Mouse (Mus musculus) neutrophil, adult 5-6 weeks (primary cell): ENCODE measurements around the gene Gck. TPM values are rescaled to one million over a fixed set of nuclear protein-coding genes. Genes with fewer than 3 reads are reported as not detected.
A peak's percentile ranks its signal among the peaks of the same experiment; 100 is the strongest.

Source experiments
- ATAC-seq: fragments of 151-379, 151-347 bp; 2 replicates; pipeline ENCODE4 v1.8.0; 2017; ENCODE audit warnings: mild to moderate bottlenecking, moderate TSS enrichment; ENCODE audit not compliant: insufficient number of reproducible peaks, poor library complexity, low FRiP score, severe bottlenecking; ENCODE audit errors: extremely low read depth
- total RNA-seq: library from RNA; stranded (forward); fragments of 200-1000 nt; gene quantifications from 2 replicates; pipeline ENCODE4 v1.2.3, GENCODE M21; 2017

Gene Gck
- 0.35 TPM in 1 of 2 replicates, not detected in the other for total RNA-seq

DNA sequence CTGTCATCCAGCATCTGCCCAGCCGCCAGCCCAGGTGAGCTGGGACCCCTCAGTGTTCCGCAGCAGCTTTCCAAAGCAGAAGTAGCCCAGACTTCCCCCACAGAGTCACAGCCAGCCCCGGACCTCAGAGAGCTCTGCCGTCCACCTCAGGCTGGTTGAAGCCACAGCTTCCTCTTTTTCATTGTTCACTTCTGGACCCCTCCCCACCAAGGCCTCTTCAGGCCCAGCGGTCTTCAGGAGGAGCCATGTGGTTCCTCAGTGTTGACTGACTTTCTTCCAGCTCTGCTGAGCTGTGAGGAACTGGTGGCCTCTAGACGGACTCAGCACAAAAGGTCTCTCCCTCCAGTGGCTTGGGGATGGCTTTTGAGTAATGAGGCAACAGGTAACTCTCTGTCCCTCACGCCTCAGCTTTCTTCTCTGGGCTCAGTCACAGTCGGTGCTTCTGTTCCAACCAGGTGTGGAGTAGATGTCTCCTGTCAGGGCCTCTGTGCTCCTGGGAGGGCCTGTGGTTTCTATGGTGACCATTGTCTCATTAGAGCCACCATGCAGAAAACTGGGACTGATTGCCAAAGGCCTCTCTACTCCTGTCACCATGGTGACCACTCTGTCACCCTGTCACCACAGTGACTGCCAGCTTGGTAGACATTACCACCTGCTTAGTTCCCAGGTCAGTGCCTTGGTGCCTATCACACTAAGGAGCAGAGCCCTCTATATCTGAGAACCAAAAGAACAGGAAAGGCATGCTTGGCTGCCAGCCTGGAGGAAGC, at the start of gene Gck:
Gene Gck (minus strand): TSS at position 496 of the 767 bp plus-strand sequence.
- ATAC-seq: peak; percentile 84

DNA sequence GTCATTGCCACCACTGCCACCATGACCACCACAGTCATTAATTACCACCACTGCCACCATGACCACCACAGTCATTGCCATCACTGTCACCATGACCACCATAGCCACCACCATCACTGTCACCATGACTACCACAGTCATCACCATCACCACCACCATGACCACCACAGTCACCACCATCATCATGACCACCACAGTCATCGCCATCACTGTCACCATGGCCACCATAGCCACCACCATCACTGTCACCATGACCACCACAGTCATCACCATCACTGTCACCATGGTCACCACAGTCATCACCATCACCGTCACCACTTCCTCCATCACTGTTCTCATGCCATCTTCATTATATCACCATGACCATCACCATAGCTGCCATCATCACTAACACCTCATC, 48.6 kb upstream of the Gck start:
- no peak for ATAC-seq

DNA sequence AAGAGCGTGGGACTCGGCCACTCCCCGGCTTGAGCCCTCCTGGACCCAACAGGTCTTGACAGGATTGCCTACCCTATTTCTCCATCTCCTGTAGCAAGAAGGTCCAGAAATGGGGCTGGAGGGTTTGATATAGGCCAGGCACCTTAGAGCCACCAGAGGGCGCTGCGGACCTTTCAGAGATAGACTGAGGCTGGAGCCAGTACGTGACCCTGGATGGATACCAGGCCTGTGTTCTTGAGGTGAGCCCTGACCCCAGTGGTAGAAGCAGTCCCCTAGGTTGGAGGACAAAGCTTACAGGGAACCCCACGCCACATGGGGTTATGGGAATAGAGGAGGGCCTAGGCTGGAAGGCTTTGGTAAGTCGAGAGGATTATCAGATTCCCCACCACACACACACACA, 46.1 kb upstream of the Gck start:
- peak; percentile 68 for ATAC-seq

DNA sequence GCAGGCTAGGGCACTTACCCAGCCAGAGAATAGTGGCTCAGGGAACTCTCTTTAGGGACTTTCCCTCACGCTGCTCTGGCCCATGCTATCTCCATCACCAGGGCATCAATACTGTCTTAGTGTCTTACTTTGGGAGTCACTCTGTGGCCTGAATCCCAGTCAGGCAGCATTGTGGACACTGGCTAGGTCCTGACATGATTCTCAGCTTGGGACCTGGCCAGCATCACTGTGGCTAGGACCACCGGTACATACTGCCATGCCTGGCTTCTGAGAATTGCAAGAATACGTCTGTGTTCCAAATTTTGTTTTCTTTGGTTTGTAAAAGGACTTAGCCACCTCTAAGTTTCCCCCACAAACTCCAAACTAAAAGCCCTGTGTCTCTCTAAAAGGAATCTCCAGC, 45.0 kb upstream of the Gck start:
- no peak for ATAC-seq

DNA sequence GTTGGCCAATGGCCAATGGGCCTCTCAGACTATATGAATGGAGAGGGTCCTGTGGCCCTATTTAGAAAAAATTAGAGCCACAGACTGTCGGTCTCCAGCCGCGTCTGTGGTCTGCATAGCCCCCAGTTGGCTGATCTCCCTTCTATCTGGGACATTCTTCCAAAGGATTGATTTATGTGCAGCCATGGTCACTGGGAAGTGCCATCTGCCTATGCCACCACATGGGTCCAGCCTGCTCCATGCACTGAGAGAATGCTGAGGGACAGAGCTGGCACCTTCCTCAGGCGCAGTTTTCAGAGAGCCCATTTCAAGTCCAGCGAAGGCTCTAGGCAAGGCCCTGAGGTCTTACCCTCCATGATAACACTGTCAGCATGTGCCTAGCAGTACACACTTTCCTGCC, 44.3 kb upstream of the Gck start:
- ATAC-seq: no peak

DNA sequence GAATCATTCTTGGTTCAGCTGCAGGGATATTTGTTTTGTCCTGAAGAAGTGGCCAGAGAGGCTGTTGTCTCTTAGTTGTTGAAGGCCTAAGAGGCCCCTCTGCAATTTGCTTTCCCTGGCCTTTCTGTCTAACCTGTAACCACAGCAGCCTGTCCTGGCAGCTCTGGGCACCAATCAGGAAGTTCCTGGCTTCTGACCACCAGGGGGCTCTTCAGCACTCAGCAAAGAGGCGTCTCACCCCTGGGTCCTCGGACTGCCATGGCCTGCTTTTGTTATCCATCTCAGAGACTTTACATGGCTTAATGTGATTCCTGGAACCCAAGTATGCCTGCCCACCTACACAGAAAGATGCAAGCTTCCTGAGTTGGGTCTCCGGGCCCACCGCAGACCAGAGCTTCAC, 41.0 kb upstream of the Gck start:
- no peak for ATAC-seq

DNA sequence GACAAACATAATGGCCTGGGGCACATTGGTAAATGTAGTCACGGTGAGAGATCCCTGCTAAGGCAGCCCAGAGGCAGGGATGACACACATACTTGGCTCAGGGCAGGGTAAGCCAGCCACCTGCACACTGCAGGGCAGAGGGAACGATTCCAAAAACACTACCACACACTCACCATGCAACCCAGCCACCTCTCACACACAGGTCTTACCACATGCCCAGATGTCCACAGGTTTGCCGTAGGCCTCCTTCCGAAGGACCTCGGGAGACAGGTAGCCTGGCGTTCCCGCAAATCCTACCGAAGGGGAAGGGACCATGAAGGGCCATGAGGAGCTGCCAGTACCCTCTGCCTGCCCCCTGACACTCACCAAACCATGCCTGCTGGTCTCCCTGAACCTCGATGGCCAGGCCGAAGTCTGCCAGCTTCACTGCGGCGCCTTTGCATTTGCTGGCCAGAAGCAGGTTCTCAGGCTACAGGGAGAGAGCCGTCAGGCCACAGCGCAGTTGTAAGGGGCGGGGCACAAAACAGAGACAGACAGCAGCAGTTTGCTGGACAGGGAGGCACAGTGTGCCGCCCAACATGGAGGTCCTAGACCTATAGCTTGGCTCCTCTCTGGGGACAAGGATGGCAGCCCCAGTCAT, 40.2 kb upstream of the Gck start:
- no peak for ATAC-seq

DNA sequence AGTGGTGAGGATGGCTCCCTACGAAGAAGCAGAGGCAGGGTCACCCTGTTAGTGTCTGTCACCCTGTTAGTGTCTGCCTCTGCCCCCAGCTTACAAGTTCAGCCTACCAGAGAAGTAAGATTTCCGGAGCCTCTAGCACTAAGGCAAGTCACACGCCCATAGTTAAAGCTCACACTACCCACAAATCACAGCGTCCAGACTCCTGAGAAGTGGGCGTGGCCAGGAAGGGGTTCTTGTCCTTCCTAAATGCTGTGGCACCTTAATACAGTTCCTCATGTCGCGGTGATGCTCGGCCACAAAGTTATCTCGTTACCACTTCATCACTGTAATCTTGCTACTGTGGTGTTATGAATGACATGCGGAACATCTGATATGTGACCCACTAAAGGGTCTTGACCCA, 38.2 kb upstream of the Gck start:
- ATAC-seq: no peak

DNA sequence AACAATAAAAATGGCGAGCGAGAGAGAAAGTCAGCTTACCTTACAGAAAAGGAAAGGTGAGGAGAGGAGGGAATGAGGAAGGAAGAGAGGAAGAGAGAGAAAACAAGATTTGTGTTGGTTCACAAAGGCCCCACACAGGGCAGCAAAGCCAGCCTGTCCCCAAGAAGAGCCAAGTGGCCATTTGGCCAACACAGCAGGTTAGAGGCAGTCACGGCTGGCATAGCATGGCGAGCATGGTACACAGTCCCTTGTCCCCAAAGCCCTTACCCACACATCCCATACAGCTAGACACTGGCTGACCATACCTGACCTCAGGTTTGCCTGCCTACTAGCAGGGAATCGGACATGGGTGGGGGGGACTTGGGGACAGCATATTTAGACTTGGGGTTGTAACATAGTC, 33.7 kb upstream of the Gck start:
- ATAC-seq: no peak

DNA sequence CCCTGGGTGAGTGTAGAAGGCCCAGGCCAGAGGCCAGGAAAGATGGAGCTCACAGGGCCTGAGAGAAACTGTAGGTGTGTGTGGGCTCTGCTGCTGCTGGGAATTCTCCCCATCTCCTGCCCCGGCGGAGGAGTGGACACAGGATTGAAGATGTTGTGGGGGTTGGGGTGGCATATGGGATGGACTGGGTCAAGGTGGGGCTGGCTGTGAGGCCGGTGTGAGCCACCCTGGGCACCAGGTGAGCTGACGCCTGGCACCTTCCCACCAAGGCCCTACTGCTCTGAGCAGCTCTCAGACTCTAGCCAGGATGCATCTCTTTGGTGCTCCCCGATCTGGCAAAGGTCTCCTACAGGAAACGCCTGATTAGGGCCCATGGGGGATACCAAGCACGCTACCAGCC, 31.4 kb upstream of the Gck start:
- ATAC-seq: no peak

DNA sequence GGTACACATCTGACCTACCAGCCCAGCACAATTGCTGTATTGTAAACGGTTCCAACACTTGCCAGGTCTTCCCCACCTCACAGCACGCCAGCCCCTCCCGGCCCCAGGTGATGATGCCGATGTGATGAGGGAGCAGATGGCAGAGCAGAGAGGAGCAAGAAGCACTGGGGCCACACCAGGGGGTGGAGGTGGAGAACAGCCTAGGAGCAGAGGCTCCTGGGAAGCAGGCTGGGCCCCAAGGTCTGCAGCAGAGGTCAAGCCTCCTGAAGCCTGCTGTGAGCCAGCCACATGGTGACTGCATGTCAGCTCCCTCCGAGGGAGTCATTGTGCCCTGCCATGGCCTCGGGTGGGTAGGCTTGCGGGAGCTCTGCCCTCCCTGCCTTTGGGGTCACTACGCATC, 30.7 kb upstream of the Gck start:
- no peak for ATAC-seq

DNA sequence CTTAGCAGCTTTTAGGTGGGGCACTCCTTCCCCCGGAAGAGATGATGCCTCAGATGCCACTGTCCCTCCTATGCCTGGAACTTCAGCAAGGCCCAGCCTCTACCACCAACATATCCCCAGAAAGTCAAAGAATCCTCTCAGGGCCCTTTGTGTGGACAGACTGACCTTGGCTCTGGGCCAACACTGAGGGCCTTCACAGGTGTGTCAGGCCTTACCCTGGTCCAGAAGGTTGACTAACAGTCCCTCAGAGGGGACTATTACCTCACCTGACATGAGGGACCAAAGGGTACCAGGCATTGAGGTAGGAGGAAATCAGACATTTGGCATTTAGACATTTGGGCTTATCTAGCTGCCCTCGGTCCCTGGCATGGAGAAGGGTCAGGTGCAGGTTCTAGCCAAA, 30.2 kb upstream of the Gck start:
- no peak for ATAC-seq

DNA sequence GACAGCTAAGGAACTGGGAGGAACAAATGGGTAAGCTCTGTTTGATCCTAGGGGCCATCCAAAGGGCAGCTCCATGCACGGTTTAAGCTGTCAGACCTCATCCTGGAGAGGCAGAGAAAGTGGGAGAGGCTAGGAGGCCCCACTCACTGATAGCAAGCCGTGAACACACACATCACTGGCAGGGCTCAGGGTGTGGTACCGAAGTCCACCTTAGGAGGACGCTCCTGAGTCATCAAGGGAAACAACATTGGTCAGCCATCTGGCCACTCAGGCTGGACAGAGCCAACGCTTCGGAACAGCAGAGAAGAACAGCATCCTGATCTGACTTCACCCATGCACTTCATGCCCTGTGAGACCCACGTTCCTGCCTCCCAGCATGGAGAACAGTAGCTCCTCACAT, 29.2 kb upstream of the Gck start:
- ATAC-seq: no peak

DNA sequence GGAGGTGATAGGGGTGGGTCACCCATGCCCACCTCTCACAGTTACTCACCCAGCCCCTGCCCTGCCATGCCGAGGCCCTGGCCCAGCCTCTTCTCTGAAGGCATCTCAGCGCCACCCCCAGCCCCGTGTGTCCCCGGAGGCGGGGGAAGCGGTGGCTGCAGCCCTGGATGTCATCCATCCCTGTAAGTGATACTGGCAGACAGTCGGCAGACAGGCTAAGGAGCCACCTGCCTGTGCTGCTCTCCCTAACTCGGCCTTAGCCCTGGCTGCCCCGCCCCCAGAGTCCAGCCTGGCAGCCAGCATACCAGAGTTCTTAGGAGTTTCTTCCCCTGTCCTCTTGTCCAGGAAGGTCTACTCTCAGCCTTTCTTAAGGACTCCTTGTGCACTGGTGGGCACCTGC, 26.2 kb upstream of the Gck start:
- no peak for ATAC-seq

DNA sequence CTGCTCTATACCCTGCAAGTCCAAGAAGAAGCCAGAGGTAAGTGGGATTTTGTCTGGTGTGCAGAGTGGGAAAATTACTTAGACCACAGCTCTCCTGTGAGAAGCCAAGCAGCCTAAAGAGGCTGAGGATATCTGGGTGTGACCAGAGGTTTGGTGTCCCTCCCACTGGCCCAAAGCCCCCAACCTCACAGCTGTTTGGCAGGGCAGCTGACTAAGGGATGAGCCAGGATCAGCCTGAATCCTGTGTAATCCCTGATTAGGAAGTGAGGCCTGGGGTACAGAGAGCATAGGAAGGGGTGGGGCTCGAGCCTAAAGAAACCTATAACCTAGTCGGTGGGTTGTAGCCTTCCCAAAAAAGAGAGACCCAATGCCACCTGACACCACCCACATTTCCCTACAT, 25.2 kb upstream of the Gck start:
- no peak for ATAC-seq

DNA sequence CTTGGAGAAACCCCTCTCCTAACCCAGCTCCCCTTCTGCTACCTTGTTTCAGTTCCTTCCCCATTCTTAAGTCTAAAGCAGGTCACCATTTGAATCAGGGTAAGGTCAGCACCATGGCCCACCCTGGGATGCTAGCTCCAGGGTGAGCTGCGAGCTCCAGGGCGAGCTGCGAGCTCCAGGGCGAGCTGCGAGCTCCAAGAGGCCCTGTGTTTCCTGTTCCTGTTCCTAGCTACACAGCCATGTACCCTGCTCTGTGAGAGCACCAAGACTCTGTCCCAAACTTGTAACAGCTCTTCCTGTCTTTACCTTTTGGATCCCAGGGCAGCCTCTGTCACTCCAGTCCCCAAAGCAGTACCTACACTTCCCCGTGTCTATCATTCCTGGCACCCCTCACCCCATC, 24.2 kb upstream of the Gck start:
- ATAC-seq: no peak

DNA sequence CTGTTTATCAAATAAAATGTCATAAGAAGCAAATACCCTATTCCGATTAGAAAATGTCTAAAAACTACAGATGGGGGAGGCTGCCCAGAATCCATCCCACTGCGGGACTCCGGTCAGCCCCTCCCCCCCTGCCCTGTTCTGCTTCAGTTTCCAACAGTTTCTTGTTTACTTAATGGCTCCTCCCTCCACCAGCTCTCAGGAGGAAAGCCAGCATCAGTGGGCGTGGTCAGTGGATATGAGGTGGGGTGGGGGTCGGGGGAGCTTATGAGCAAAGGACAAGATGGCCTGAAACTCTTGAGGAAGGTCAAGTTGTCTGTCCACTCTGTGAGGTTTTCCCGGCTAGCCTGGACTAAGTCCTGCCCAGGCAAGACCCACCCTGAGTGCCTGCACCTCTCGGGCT, 23.3 kb upstream of the Gck start:
- ATAC-seq: no peak

DNA sequence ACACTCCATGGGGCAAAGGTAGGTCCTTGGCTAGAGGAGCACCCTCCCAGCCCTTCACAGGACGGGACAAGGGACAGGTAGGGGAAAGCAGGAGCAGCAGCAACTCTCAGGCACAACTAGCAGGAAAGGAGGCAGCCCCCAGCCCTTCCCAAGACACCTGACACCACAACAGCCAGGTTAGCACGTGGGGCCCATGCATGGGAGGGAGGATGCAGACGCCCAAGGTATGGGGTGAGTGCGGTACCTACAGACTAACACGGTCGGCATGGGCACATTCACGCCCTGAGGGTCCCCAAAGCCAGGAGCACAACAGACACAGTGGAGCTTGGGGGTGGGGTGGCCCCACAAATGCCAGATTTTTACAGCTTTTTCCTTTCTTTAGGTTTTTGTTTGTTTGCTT, 21.3 kb upstream of the Gck start:
- no peak for ATAC-seq

DNA sequence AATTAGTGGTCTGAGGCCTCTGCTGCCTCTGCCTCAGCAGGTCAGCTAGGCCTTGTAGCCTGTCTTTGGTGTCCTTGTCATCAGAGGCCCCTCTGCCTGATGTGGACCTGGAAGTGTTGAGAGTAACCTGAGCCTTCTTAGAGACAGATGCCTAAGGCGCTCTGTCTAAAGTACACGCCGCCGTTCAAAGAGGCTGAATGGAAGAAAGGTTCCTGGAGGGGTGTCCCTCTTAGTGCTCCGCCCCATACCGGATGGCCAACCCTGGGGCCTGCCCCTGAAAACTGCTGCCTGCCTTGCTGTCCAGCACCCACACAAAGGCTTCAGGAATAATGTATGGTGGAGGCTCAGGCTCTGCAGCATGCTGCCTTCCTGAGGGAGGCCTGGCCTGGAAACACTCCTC, 18.3 kb upstream of the Gck start:
- no peak for ATAC-seq

DNA sequence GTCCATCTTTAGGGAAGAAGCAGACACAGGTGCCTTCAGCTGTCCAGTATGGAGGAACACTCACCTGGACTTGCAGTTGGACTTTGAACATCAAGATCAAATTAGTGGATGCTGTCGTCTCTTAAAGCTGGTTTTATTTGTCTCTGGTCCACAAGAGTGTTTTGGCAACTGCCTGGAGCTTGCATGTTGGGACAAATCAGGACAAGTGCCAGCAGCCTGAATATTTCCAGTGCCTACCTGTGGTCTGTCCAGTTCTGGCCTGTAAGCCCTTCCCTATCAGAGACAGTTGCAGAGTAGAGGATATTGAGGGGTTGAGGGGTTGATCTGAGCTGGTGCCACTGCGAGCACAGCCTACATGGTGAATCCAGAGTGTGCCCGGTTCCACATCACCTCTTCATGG, 16.9 kb upstream of the Gck start:
- ATAC-seq: no peak

DNA sequence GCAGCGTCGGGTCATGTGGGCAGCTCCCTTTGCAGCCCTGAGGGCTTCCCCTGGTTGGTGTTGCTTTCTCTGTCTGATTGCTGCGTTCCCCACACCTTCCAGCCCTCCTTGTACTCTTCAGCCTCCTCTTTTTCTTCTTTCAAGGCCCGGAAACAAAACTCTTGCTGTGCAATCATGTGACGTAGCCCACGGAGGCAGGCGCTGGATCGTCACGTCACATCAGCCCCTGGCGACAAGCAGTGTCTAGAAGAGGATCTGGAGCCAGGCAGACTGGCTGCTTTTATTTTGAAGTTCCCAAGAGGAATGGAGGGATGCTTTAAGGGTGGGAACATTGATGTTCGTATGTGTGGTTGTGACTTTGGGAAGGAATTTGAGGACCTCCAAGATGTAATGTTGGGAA, 16.0 kb upstream of the Gck start:
- ATAC-seq: no peak
